Mouse (Mus musculus): ENCODE measurements around the gene Slitrk5. TPM values are rescaled to one million over a fixed set of nuclear protein-coding genes. Genes with fewer than 3 reads are reported as not detected.

Slitrk5 gene
- 0.01 TPM for polyA plus RNA-seq (2012; fragmentation: generic; extraction: Trizol)
- long read RNA-seq, experiment 1: 0 reads
- long read RNA-seq, experiment 2: 0 reads

- Histone ChIP-seq H3K79me3 (ENCODE audit: low read depth) (no peaks in the 10 kb centered on the region), H3K27me3 (ENCODE audit: control insufficient read depth, insufficient read depth, insufficient read length) (no peaks in the 10 kb centered on the region), H3K36me3 (ENCODE audit: control insufficient read depth, insufficient read depth) (no peaks in the 10 kb centered on the region), H3K79me2 (ENCODE audit: control insufficient read depth, insufficient read depth) (no peaks in the 10 kb centered on the region), H3ac (ENCODE audit: control insufficient read depth, insufficient read length, low read depth) (no peak within 1 kb of the TSS), H3K4me3 (ENCODE audit: insufficient read depth, poor library complexity, severe bottlenecking) (no peak within 1 kb of the TSS)
- TF ChIP-seq FOSL1 (IDR thresholded peaks at IDR 0.05; ENCODE audit: insufficient read depth, low read length, poor library complexity, severe bottlenecking): no peak
- peak; percentile 14 for TF ChIP-seq CTCF (IDR thresholded peaks at IDR 0.05; ENCODE audit: control insufficient read depth, insufficient read depth, insufficient read length)
These were observed at the start of gene Slitrk5 for GRCm38 (mm10) chr14:111674664-111675147. Slitrk5 (plus strand) TSS chr14:111675097.

DNA sequence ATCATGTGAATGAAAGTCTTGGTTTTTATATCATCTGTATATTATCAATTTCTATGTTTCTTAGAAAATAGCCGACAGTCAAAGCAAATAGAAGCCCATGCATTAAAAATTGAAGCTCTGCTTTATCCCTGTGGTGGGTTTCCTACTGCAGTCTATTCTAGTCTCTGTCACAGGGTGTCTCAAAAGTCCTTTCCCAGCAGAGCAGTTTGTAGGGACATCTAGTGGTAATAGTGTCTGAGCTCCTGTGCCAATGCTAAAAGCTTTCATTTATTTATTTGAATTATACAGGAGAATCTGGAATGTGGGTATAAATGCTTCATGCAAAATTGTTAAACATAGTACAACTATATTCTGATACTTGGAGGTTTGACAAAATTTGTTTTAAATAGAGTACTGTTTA, 2.0 kb upstream of the Slitrk5 start:
- Histone ChIP-seq H3K79me3 (ENCODE audit: low read depth) (no peaks in the 10 kb centered on the region), H3K4me3 (ENCODE audit: insufficient read depth, poor library complexity, severe bottlenecking) (no peak overlapping the region), H3K27me3 (ENCODE audit: control insufficient read depth, insufficient read depth, insufficient read length) (no peaks in the 10 kb centered on the region), H3ac (ENCODE audit: control insufficient read depth, insufficient read length, low read depth) (no peak overlapping the region), H3K79me2 (ENCODE audit: control insufficient read depth, insufficient read depth) (no peaks in the 10 kb centered on the region), H3K36me3 (ENCODE audit: control insufficient read depth, insufficient read depth) (no peaks in the 10 kb centered on the region)
- TF ChIP-seq CEBPB (IDR thresholded peaks at IDR 0.05; ENCODE audit: low read depth): no peak
- TF ChIP-seq FOSL1 (IDR thresholded peaks at IDR 0.05; ENCODE audit: insufficient read depth, low read length, poor library complexity, severe bottlenecking): no peak
- TF ChIP-seq MYOG (IDR thresholded peaks at IDR 0.05; ENCODE audit: control insufficient read depth, extremely low read depth, insufficient read length): no peak
- no peak for TF ChIP-seq MYOD1 (IDR thresholded peaks at IDR 0.05; ENCODE audit: control insufficient read depth, insufficient read length, low read depth)
- no peak for TF ChIP-seq CTCF (IDR thresholded peaks at IDR 0.05; ENCODE audit: control insufficient read depth, insufficient read depth, insufficient read length)
- no peak for TF ChIP-seq MAX (IDR thresholded peaks at IDR 0.05)
- TF ChIP-seq USF1 (IDR thresholded peaks at IDR 0.05; ENCODE audit: low read depth): no peak

DNA sequence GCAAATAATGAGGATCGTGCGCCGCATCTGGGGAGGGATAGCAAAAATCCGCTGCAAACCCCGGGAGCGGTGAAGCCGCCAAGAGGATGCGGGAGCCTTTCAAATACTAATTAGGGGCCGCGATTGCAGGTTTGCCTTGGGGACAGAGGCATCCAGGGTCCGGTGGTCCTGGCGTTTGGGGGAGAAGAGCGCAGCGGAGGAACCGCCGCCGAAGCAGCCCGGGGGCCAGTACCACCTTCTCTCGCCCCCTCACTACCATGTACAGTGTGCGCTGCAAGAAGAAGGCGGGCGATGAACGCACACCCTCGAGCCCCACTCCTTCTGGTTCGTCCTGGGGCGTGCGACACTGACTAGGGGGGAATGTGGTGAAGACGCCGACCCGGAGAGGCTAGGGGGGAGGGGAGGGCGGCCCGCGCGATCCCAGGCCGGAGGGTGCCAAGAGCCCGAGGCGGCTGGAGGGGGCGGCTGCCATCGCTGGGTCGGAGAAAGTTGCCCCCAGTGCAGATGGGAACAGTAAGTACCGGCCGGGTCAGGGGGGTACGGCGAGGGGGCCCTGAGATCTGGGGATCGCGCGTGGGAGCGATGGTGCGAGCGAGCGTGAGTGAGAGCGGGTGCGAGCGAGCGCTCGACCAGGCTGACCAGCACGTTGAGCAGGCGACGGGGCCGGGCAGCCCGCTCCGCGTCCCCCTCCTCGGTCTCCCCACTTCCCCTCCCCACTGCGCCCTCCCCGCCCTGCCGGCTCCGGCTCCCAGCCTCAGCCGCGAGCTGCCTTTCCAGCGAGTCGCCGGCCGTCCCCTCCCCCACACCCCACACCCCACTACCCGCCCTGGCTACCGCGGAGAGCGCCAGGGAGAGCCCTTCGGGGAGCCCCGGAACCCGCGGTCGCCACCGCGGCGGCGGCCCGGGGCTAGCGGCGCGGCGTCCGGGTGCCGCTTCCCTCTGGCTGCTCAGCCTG, 591 bp downstream of the Slitrk5 start:
- Histone ChIP-seq H3K27me3 (ENCODE audit: control insufficient read depth, insufficient read depth, insufficient read length) (no peaks in the 10 kb centered on the region), H3K4me3 (ENCODE audit: insufficient read depth, poor library complexity, severe bottlenecking) (no peak overlapping the region), H3K79me3 (ENCODE audit: low read depth) (no peaks in the 10 kb centered on the region), H3K79me2 (ENCODE audit: control insufficient read depth, insufficient read depth) (no peaks in the 10 kb centered on the region), H3K36me3 (ENCODE audit: control insufficient read depth, insufficient read depth) (no peaks in the 10 kb centered on the region), H3ac (ENCODE audit: control insufficient read depth, insufficient read length, low read depth) (no peak overlapping the region)
- no peak for TF ChIP-seq FOSL1 (IDR thresholded peaks at IDR 0.05; ENCODE audit: insufficient read depth, low read length, poor library complexity, severe bottlenecking)
- TF ChIP-seq USF1 (IDR thresholded peaks at IDR 0.05; ENCODE audit: low read depth): no peak
- no peak for TF ChIP-seq MYOG (IDR thresholded peaks at IDR 0.05; ENCODE audit: control insufficient read depth, extremely low read depth, insufficient read length)
- no peak for TF ChIP-seq CEBPB (IDR thresholded peaks at IDR 0.05; ENCODE audit: low read depth)
- no peak for TF ChIP-seq CTCF (IDR thresholded peaks at IDR 0.05; ENCODE audit: control insufficient read depth, insufficient read depth, insufficient read length)
- no peak for TF ChIP-seq MYOD1 (IDR thresholded peaks at IDR 0.05; ENCODE audit: control insufficient read depth, insufficient read length, low read depth)
- no peak for TF ChIP-seq MAX (IDR thresholded peaks at IDR 0.05)

DNA sequence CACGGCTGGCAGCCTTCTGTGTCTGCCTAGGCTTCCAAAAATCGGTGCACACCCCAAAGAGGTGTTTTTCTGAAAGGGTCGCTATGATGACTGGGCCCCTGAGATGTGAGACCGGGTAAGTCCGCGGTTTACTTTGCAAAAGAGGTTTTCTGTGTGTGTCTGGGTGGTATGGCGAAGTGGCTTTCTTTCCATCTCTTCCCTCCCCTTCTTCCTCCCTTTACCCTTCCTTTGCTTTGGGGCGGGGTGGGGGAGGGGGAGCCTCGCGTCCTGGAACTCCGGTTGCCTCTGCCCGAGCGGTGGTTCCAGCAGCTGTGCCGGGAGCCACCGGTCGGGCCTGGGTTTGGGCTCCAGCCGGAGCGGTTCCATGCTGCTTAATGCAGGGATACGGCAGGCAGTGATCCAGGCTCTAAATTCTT, 1.3 kb downstream of the Slitrk5 start:
- H3K79me3 ChIP-seq (ENCODE audit: low read depth): no peaks in the 10 kb centered on the region
- H3K36me3 ChIP-seq (ENCODE audit: control insufficient read depth, insufficient read depth): no peaks in the 10 kb centered on the region
- no peaks in the 10 kb centered on the region for H3K79me2 ChIP-seq (ENCODE audit: control insufficient read depth, insufficient read depth)
- no peak for TF ChIP-seq USF1 (IDR thresholded peaks at IDR 0.05; ENCODE audit: low read depth)
- TF ChIP-seq MYOG (IDR thresholded peaks at IDR 0.05; ENCODE audit: control insufficient read depth, extremely low read depth, insufficient read length): no peak
- TF ChIP-seq MYOD1 (IDR thresholded peaks at IDR 0.05; ENCODE audit: control insufficient read depth, insufficient read length, low read depth): no peak
- TF ChIP-seq CEBPB (IDR thresholded peaks at IDR 0.05; ENCODE audit: low read depth): no peak
- no peak for TF ChIP-seq CTCF (IDR thresholded peaks at IDR 0.05; ENCODE audit: control insufficient read depth, insufficient read depth, insufficient read length)
- TF ChIP-seq FOSL1 (IDR thresholded peaks at IDR 0.05; ENCODE audit: insufficient read depth, low read length, poor library complexity, severe bottlenecking): no peak
- no peak for TF ChIP-seq MAX (IDR thresholded peaks at IDR 0.05)
- H3K27me3 ChIP-seq (ENCODE audit: control insufficient read depth, insufficient read depth, insufficient read length): no peaks in the 10 kb centered on the region
- H3K4me3 ChIP-seq (ENCODE audit: insufficient read depth, poor library complexity, severe bottlenecking): no peak overlapping the region
- no peak overlapping the region for H3ac ChIP-seq (ENCODE audit: control insufficient read depth, insufficient read length, low read depth)

GRCm38 (mm10) chr14:111676851-111677291, 2.0 kb downstream of the Slitrk5 start:
- H3K79me3 ChIP-seq (ENCODE audit: low read depth): no peaks in the 10 kb centered on the region
- TF ChIP-seq FOSL1 (IDR thresholded peaks at IDR 0.05; ENCODE audit: insufficient read depth, low read length, poor library complexity, severe bottlenecking): no peak
- TF ChIP-seq CEBPB (IDR thresholded peaks at IDR 0.05; ENCODE audit: low read depth): no peak
- no peak for TF ChIP-seq CTCF (IDR thresholded peaks at IDR 0.05; ENCODE audit: control insufficient read depth, insufficient read depth, insufficient read length)
- TF ChIP-seq MAX (IDR thresholded peaks at IDR 0.05): no peak
- TF ChIP-seq MYOD1 (IDR thresholded peaks at IDR 0.05; ENCODE audit: control insufficient read depth, insufficient read length, low read depth): no peak
- TF ChIP-seq MYOG (IDR thresholded peaks at IDR 0.05; ENCODE audit: control insufficient read depth, extremely low read depth, insufficient read length): no peak
- no peak for TF ChIP-seq USF1 (IDR thresholded peaks at IDR 0.05; ENCODE audit: low read depth)
- no peaks in the 10 kb centered on the region for H3K36me3 ChIP-seq (ENCODE audit: control insufficient read depth, insufficient read depth)
- H3K27me3 ChIP-seq (ENCODE audit: control insufficient read depth, insufficient read depth, insufficient read length): no peaks in the 10 kb centered on the region
- H3K79me2 ChIP-seq (ENCODE audit: control insufficient read depth, insufficient read depth): no peaks in the 10 kb centered on the region
- no peak overlapping the region for H3K4me3 ChIP-seq (ENCODE audit: insufficient read depth, poor library complexity, severe bottlenecking)
- no peak overlapping the region for H3ac ChIP-seq (ENCODE audit: control insufficient read depth, insufficient read length, low read depth)

Measured in C2C12 (cell line).